Mouse (Mus musculus) thymus, adult 2 months (tissue): ENCODE measurements around the gene Txnrd2. TPM values are rescaled to one million over a fixed set of nuclear protein-coding genes. Genes with fewer than 3 reads are reported as not detected.

ENCODE experiments used
- DNase-seq: peaks from one replicate; pipeline ENCODE4 v3.0.0; 2021
- H3K27ac ChIP-seq: fragments of 200-500 bp; 2 replicates; pipeline ENCODE4 v1.5.1; 2012; ENCODE audit warnings: low read length, control low read depth; ENCODE audit not compliant: control insufficient read depth, insufficient read depth
- H3K27me3 ChIP-seq: fragments of 200-500 bp; 2 replicates; pipeline ENCODE4 v1.6.1; 2012; ENCODE audit warnings: mild to moderate bottlenecking, low read length, moderate library complexity, mixed read lengths; ENCODE audit not compliant: control insufficient read depth, insufficient read depth
- H3K36me3 ChIP-seq: fragments of 200-500 bp; 2 replicates; pipeline ENCODE4 v1.6.1; 2012; ENCODE audit warnings: mild to moderate bottlenecking, low read length, moderate library complexity; ENCODE audit not compliant: control insufficient read depth, insufficient read depth
- H3K4me1 ChIP-seq: fragments of 200-500 bp; replicated peaks from 2 replicates; pipeline ENCODE4 v1.6.1; 2012; ENCODE audit warnings: low read length; ENCODE audit not compliant: control insufficient read depth, insufficient read depth
- H3K4me3 ChIP-seq: fragments of 200-500 bp; 2 replicates; pipeline ENCODE4 v1.5.1; 2012; ENCODE audit warnings: mild to moderate bottlenecking, low read length, control low read depth, moderate library complexity; ENCODE audit not compliant: control insufficient read depth, insufficient read depth
- CTCF ChIP-seq: fragments of 200-500 bp; IDR thresholded peaks from 2 replicates; pipeline ENCODE4 v1.5.1; 2012; ENCODE audit warnings: mild to moderate bottlenecking, control low read depth, low read length, moderate library complexity, borderline replicate concordance; ENCODE audit not compliant: control insufficient read depth, poor library complexity, insufficient read depth; ENCODE audit errors: extremely low read depth
- POLR2A ChIP-seq: fragments of 200-500 bp; IDR thresholded peaks from 2 replicates; pipeline ENCODE4 v1.6.1; 2012; ENCODE audit warnings: mild to moderate bottlenecking, low read length, control low read depth, moderate library complexity; ENCODE audit not compliant: control insufficient read depth, poor library complexity, insufficient read depth; ENCODE audit errors: extremely low read depth
- WGBS: fragments of 180-500 bp; shearing (Covaris S2); methylation state at CpG from one replicate; pipeline ENCODE4 v1.1.7; 2018; 5-methylcytosine and 5-hydroxymethylcytosine counted together
- polyA plus RNA-seq: library from polyadenylated mRNA; depleted of rRNA; stranded (reverse); fragments of >200 nt; gene quantifications from 2 replicates; pipeline ENCODE4 v1.2.3, GENCODE M21; 2012

The Txnrd2 gene
- polyA plus RNA-seq, 1 experiment: 10.6 TPM

GRCm38 (mm10) chr16:18459335-18459954 lies 33.3 kb downstream of the Txnrd2 start:
- H3K36me3 ChIP-seq: no peaks in the 10 kb centered on the region
- TF ChIP-seq POLR2A (no peak), CTCF (no peak)
- no peaks in the 10 kb centered on the region for H3K27me3 ChIP-seq
- peak; percentile 64 for DNase-seq
- WGBS: 5% methylated on average over 12 of the region's 12 CpGs
- peak overlapping the region; percentile 45 for H3K4me3 ChIP-seq
- peaks cover 78% of the 10 kb centered on the region for H3K4me1 ChIP-seq
- H3K27ac ChIP-seq: peak overlapping the region; percentile 93

DNA sequence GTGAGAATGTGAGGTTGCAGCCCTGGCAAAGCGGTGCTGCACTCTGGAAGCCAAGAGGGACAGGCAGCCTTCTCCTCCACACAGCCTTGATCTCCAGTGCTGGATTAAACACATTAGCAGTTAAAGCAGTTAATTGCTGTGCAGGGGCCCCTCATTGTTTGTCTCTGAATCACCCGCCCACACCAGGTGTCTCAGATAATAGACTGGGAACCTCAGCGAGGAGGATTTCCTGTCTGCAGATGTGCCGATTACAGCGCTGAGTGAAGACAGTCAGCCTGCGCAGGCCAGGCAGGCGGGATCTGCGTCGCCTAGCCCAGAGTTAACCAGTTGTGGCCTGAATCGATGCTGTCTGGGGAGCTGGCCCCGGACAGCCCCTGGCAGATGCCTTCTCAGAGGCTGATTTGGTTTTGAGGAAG lies 33.8 kb downstream of the Txnrd2 start:
- Histone ChIP-seq H3K27me3 (no peaks in the 10 kb centered on the region), H3K36me3 (no peaks in the 10 kb centered on the region), H3K4me3 (peak overlapping the region; percentile 45), H3K4me1 (peaks cover 79% of the 10 kb centered on the region), H3K27ac (peak overlapping the region; percentile 93)
- no peak for TF ChIP-seq CTCF
- TF ChIP-seq POLR2A: peak; percentile 72
- peak; percentile 81 for DNase-seq
- 3% methylated on average over 11 of the region's 11 CpGs for WGBS

DNA sequence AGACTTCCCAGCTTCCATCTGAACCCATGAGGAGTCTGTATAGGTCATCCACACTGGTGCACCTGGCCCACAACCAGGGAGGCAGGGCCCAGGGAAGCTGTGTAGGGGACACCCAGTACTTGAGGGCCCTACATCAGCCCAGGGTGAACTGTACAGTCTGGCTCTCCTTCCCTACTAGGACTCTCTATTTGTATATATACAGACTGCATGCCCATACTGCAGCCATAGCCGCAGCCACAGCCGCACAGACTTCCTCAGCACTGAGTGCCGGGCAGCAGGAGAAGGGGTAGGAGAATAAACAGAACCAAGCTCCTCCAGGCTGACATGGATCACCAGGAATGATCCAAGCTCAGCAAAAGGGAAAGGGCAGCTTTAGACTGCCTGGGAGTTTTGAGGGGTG lies 34.6 kb downstream of the Txnrd2 start:
- Histone ChIP-seq H3K27me3 (no peaks in the 10 kb centered on the region), H3K27ac (peak overlapping the region; percentile 63), H3K36me3 (no peaks in the 10 kb centered on the region), H3K4me3 (no peak overlapping the region), H3K4me1 (peaks cover 75% of the 10 kb centered on the region)
- peak; percentile 33 for DNase-seq
- TF ChIP-seq CTCF: no peak
- no peak for TF ChIP-seq POLR2A
- 82% methylated on average over 3 of the region's 3 CpGs for WGBS

DNA sequence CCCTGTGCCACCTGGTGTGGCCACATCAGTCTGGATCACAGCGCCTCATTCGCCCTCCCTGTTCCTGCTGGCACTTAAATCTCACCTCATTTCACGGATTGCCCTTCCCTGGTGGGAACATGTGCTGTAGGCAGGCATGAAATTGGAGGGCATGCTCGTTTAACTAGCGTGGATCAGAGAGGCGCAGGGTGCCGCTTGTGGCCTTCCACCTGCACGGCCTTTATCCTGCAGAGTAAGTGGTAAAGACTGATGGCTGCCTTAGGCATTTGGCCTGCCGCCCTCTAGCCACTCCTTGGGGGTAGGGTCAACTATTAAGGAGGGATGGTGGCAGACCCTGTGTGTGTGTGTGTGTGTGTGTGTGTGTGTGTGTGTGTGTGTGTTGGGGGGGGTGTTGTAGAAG lies 35.8 kb downstream of the Txnrd2 start:
- Histone ChIP-seq H3K36me3 (no peaks in the 10 kb centered on the region), H3K4me3 (no peak overlapping the region), H3K27me3 (no peaks in the 10 kb centered on the region), H3K27ac (peak overlapping the region; percentile 4; the same call in 1 of the 2 replicates), H3K4me1 (peaks cover 67% of the 10 kb centered on the region)
- peak; percentile 33 for DNase-seq
- 34% methylated on average over 9 of the region's 9 CpGs for WGBS
- TF ChIP-seq CTCF (no peak), POLR2A (no peak)

GRCm38 (mm10) chr16:18462598-18462997 lies 36.4 kb downstream of the Txnrd2 start:
- 38% methylated on average over 8 of the region's 8 CpGs for WGBS
- H3K27ac ChIP-seq: no peak overlapping the region
- TF ChIP-seq CTCF (no peak), POLR2A (no peak)
- no peak overlapping the region for H3K4me3 ChIP-seq
- peaks cover 65% of the 10 kb centered on the region for H3K4me1 ChIP-seq
- H3K36me3 ChIP-seq: no peaks in the 10 kb centered on the region
- H3K27me3 ChIP-seq: no peaks in the 10 kb centered on the region
- DNase-seq: peak; percentile 45

DNA sequence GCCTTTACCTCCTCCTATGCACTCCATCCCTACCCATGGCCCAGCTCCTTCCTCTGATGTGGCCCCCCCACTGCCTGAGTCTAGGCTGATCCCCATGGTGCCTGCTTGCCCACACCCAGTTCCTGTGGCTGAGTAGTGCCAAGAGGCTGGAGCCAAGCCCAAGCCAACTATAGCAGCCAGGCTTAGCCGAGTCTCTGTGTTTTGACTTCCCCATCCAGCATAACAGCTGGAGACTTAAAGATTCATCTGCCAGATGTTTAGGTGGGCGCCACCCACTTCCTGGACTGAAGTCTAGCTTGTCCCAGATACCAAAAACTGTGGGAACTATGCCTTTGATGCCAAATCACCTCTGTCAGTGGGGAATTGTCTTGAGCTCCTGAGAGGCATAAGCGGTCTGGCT lies 38.1 kb downstream of the Txnrd2 start:
- H3K27me3 ChIP-seq: no peaks in the 10 kb centered on the region
- H3K4me3 ChIP-seq: no peak overlapping the region
- no peak overlapping the region for H3K27ac ChIP-seq
- TF ChIP-seq POLR2A: no peak
- WGBS: 27% methylated on average over 3 of the region's 3 CpGs
- H3K36me3 ChIP-seq: no peaks in the 10 kb centered on the region
- H3K4me1 ChIP-seq: peaks cover 49% of the 10 kb centered on the region
- DNase-seq: peak; percentile 34

DNA sequence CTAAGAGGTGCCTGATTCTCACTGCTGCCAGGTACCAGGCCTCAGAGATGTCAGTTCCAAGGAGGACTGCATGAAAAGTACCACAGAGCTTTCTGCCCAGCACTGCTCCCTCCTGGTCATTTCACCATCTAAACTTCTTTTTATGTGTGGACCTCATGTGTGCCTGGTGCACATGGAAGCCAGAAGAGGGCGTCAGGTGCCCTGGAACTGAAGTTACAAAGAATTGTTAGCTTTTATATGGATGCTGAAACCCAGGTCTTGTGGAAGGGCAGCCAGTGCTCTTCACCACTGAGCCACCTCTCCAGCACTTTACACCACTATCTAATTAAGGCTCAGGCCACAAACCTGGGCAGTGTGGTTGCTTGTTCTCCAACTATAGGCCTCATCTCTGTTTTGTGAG lies 44.6 kb downstream of the Txnrd2 start:
- TF ChIP-seq CTCF: no peak
- TF ChIP-seq POLR2A: no peak
- WGBS: 81% methylated on average over 1 of the region's 1 CpGs
- Histone ChIP-seq H3K4me1 (peaks cover 33% of the 10 kb centered on the region), H3K36me3 (no peaks in the 10 kb centered on the region), H3K27me3 (no peaks in the 10 kb centered on the region), H3K4me3 (no peak overlapping the region), H3K27ac (no peak overlapping the region)
- DNase-seq: no peak
